In genomic region chr2:158670571-158670970, GRCm38 (mm10) we compare ENCODE assay signal across 13 mouse cellular contexts. TPM values are rescaled to one million over a fixed set of nuclear protein-coding genes. Genes with fewer than 3 reads are reported as not detected.
DNase-seq lines count a peak whose midpoint lies in the region; ATAC-seq lines count a peak whose summit lies in the region.
"Had no signal": no experiment of that assay in that cellular context is flagged by ENCODE, and none has a peak within 500 bp of the region (broad histone marks: within the 10 kb centered on the region; RNA-seq: fewer than 3 reads in every experiment).

No protein-coding gene starts in this region.

- 0 out of 2 replicates have a peak overlapping the region, but pooled peaks have one; percentile 9 for H3K27ac ChIP-seq in hindbrain, embryonic 10.5 days
- H3K27ac ChIP-seq in hindbrain, embryonic 13.5 days, result no peak overlapping the region
- H3K27ac ChIP-seq in midbrain, embryonic 16.5 days (ENCODE audit: low read length), result no peak overlapping the region
- no peak overlapping the region for H3K27ac ChIP-seq in midbrain, embryonic 13.5 days
- H3K27ac ChIP-seq: hindbrain, embryonic 15.5 days had no signal

- no peaks in the 10 kb centered on the region for H3K36me3 ChIP-seq in hindbrain, embryonic 10.5 days
- H3K36me3 ChIP-seq in hindbrain, embryonic 13.5 days, result no peaks in the 10 kb centered on the region
- no peaks in the 10 kb centered on the region for H3K36me3 ChIP-seq in midbrain, embryonic 16.5 days (ENCODE audit: control insufficient read depth, insufficient read depth, low read length)
- H3K36me3 ChIP-seq in midbrain, embryonic 13.5 days, result no peaks in the 10 kb centered on the region
- no peaks in the 10 kb centered on the region for H3K36me3 ChIP-seq in splenic B cell, adult 2 months (ENCODE audit: control insufficient read depth, insufficient read depth, low read length, poor library complexity, severe bottlenecking)
- H3K36me3 ChIP-seq: heart, embryonic 10.5 days; hindbrain, embryonic 15.5 days had no signal

- 19% methylated on average over 10 of the region's 10 CpGs for WGBS in hindbrain, embryonic 10.5 days
- 24% methylated on average over 10 of the region's 10 CpGs for WGBS in hindbrain, embryonic 13.5 days
- WGBS in midbrain, embryonic 16.5 days, result 17% methylated on average over 10 of the region's 10 CpGs
- WGBS in midbrain, embryonic 13.5 days, result 12% methylated on average over 10 of the region's 10 CpGs

- peak; percentile 36 for DNase-seq in hindbrain, embryonic 10.5 days (ENCODE audit: low spot score)
- DNase-seq in kidney, adult 9 months, result peak; percentile 90
- DNase-seq in splenic B cell, adult 2 months (ENCODE audit: low read depth, low spot score), result peak; percentile 18
- no peak for DNase-seq in ovary, postnatal 10 days (ENCODE audit: low spot score)
- no peak for DNase-seq in cerebellum, postnatal 14 days
- DNase-seq: cerebellum, postnatal 36 days; liver, postnatal 0 days; retina, postnatal 1 day had no signal

- ATAC-seq in hindbrain, embryonic 13.5 days (ENCODE audit: low FRiP score), result no peak
- no peak for ATAC-seq in midbrain, embryonic 16.5 days
- ATAC-seq in midbrain, embryonic 13.5 days, result no peak
- ATAC-seq: liver, postnatal 0 days had no signal

- H3K9ac ChIP-seq in hindbrain, embryonic 13.5 days, result no peak overlapping the region
- no peak overlapping the region for H3K9ac ChIP-seq in midbrain, embryonic 16.5 days (ENCODE audit: low read depth, low read length)
- H3K9ac ChIP-seq in midbrain, embryonic 13.5 days (replicated peaks), result no peak overlapping the region
- H3K9ac ChIP-seq: hindbrain, embryonic 15.5 days; liver, postnatal 0 days had no signal

- H3K4me1 ChIP-seq in hindbrain, embryonic 10.5 days (replicated peaks), result peaks cover 82% of the 10 kb centered on the region
- peaks cover 67% of the 10 kb centered on the region for H3K4me1 ChIP-seq in hindbrain, embryonic 13.5 days (replicated peaks)
- H3K4me1 ChIP-seq in midbrain, embryonic 16.5 days (ENCODE audit: control insufficient read depth, insufficient read depth, low read length), result peaks cover 40% of the 10 kb centered on the region
- H3K4me1 ChIP-seq in midbrain, embryonic 13.5 days (replicated peaks), result peaks cover 73% of the 10 kb centered on the region

- H3K27me3 ChIP-seq in hindbrain, embryonic 10.5 days (ENCODE audit: insufficient read depth, poor library complexity, severe bottlenecking), result peaks cover 50% of the 10 kb centered on the region
- peaks cover 42% of the 10 kb centered on the region for H3K27me3 ChIP-seq in hindbrain, embryonic 13.5 days
- H3K27me3 ChIP-seq in midbrain, embryonic 16.5 days (ENCODE audit: control insufficient read depth, insufficient read depth, low read depth, low read length), result no peaks in the 10 kb centered on the region
- H3K27me3 ChIP-seq in midbrain, embryonic 13.5 days, result peaks cover 25% of the 10 kb centered on the region
- no peaks in the 10 kb centered on the region for H3K27me3 ChIP-seq in splenic B cell, adult 2 months (ENCODE audit: control insufficient read depth, insufficient read depth, low read length, poor library complexity, severe bottlenecking)

- no peak overlapping the region for H3K4me3 ChIP-seq in hindbrain, embryonic 10.5 days
- H3K4me3 ChIP-seq in hindbrain, embryonic 13.5 days, result no peak overlapping the region
- H3K4me3 ChIP-seq in midbrain, embryonic 16.5 days (ENCODE audit: low read depth, low read length), result no peak overlapping the region
- no peak overlapping the region for H3K4me3 ChIP-seq in midbrain, embryonic 13.5 days (replicated peaks)
- H3K4me3 ChIP-seq: heart, embryonic 10.5 days; hindbrain, embryonic 15.5 days had no signal

- no peak overlapping the region for H3K4me2 ChIP-seq in hindbrain, embryonic 13.5 days
- peak overlapping the region; percentile 8; the same call in 1 of the 2 replicates for H3K4me2 ChIP-seq in midbrain, embryonic 16.5 days (ENCODE audit: low read length)
- H3K4me2 ChIP-seq in midbrain, embryonic 13.5 days (replicated peaks), result no peak overlapping the region

- no peaks in the 10 kb centered on the region for H3K9me3 ChIP-seq in hindbrain, embryonic 10.5 days
- no peaks in the 10 kb centered on the region for H3K9me3 ChIP-seq in hindbrain, embryonic 13.5 days
- no peaks in the 10 kb centered on the region for H3K9me3 ChIP-seq in midbrain, embryonic 16.5 days (replicated peaks; ENCODE audit: control insufficient read depth, low read length, poor library complexity, severe bottlenecking)
- H3K9me3 ChIP-seq in midbrain, embryonic 13.5 days, result no peaks in the 10 kb centered on the region
- H3K9me3 ChIP-seq: heart, embryonic 10.5 days; hindbrain, embryonic 15.5 days had no signal

RNA-seq across cellular contexts. Expression of gene Ppp1r16b, which starts 5.4 kb away (rescaled TPM):
- polyA plus RNA-seq in hindbrain, embryonic 10.5 days (2016; fragmentation: Nextera tagmentation; extraction: Ambion mirVana), result 3.0 and 3.5 TPM in 2 replicates
- 8.0 and 8.5 TPM in 2 replicates for polyA plus RNA-seq in hindbrain, embryonic 13.5 days (2015; fragmentation: Nextera tagmentation; extraction: Ambion mirVana)
- polyA plus RNA-seq in midbrain, embryonic 16.5 days (2015; fragmentation: Nextera tagmentation; extraction: Ambion mirVana), result 22.0 and 27.7 TPM in 2 replicates
- polyA plus RNA-seq in midbrain, embryonic 13.5 days (2015; fragmentation: Nextera tagmentation; extraction: Ambion mirVana), result 8.4 and 8.7 TPM in 2 replicates

RNA-seq across cellular contexts. Expression of gene Actr5, which starts 45.9 kb away (rescaled TPM):
- polyA plus RNA-seq in hindbrain, embryonic 10.5 days (2016; fragmentation: Nextera tagmentation; extraction: Ambion mirVana), result 14.7 and 16.4 TPM in 2 replicates
- 12.4 and 12.6 TPM in 2 replicates for polyA plus RNA-seq in hindbrain, embryonic 13.5 days (2015; fragmentation: Nextera tagmentation; extraction: Ambion mirVana)
- polyA plus RNA-seq in midbrain, embryonic 16.5 days (2015; fragmentation: Nextera tagmentation; extraction: Ambion mirVana), result 8.9 and 9.5 TPM in 2 replicates
- 10.9 and 14.6 TPM in 2 replicates for polyA plus RNA-seq in midbrain, embryonic 13.5 days (2015; fragmentation: Nextera tagmentation; extraction: Ambion mirVana)

Comparison
In these comparisons a context has a peak if more than half of its experiments do, and no peak if none do; other contexts are left out.
1. DNase-seq: peak in hindbrain, embryonic 10.5 days (single experiment), kidney, adult 9 months (single experiment) and splenic B cell, adult 2 months (single experiment); none in ovary, postnatal 10 days (single experiment) and cerebellum, postnatal 14 days (0 of 2).